Mouse (Mus musculus) G1E (cell line): Measurements from ENCODE around the gene Ifit1bl1. TPM values are rescaled to one million over a fixed set of nuclear protein-coding genes. Genes with fewer than 3 reads are reported as not detected.

Experiments
- ATAC-seq: 2 replicates; pipeline ENCODE4 v1.8.0; 2016; ENCODE audit warnings: mild to moderate bottlenecking; ENCODE audit not compliant: insufficient number of reproducible peaks, poor library complexity, low FRiP score, severe bottlenecking; ENCODE audit errors: extremely low read depth
- DNase-seq: peaks from one replicate; pipeline ENCODE4 v3.0.0; 2012; ENCODE audit warnings: low spot score
- H3K27me3 ChIP-seq: 2 replicates; pipeline ENCODE4 v1.6.1; 2012; ENCODE audit warnings: mild to moderate bottlenecking, low read length, inconsistent platforms; ENCODE audit not compliant: insufficient read depth
- H3K36me3 ChIP-seq: replicated peaks from 2 replicates; pipeline ENCODE3; 2012; ENCODE audit warnings: mild to moderate bottlenecking, inconsistent platforms
- H3K4me1 ChIP-seq: 2 replicates; pipeline ENCODE4 v1.6.1; 2012; ENCODE audit warnings: low read depth, low read length, inconsistent platforms, mixed read lengths; ENCODE audit not compliant: insufficient read depth
- H3K4me3 ChIP-seq: 2 replicates; pipeline ENCODE4 v1.5.1; 2012; ENCODE audit warnings: low read depth, mild to moderate bottlenecking, inconsistent platforms, low read length, moderate library complexity, mixed read lengths
- H3K9me3 ChIP-seq: replicated peaks from 2 replicates; pipeline ENCODE4 v1.6.1; 2012; ENCODE audit warnings: inconsistent platforms
- CTCF ChIP-seq: IDR thresholded peaks from 2 replicates; pipeline ENCODE4 v1.5.1; 2012; ENCODE audit warnings: low read depth, low read length, inconsistent platforms, mixed read lengths
- GATA1 ChIP-seq: IDR thresholded peaks from 2 replicates; pipeline ENCODE4 v1.6.1; 2012; ENCODE audit warnings: borderline replicate concordance, low read length, inconsistent platforms, mixed read lengths
- GATA2 ChIP-seq: IDR thresholded peaks from 2 replicates; pipeline ENCODE4 v1.6.1; 2012; ENCODE audit warnings: low read depth, low read length, inconsistent platforms, borderline replicate concordance
- POLR2AphosphoS5 ChIP-seq: IDR thresholded peaks from 2 replicates; pipeline ENCODE4 v1.6.1; 2012; ENCODE audit warnings: low read depth, low read length, inconsistent platforms; ENCODE audit not compliant: insufficient replicate concordance
- TAL1 ChIP-seq: conservative IDR thresholded peaks from 2 replicates; pipeline ENCODE4 v1.6.1; 2012; ENCODE audit warnings: low read depth, low read length, inconsistent platforms, mixed read lengths
- polyA plus RNA-seq: library from polyadenylated mRNA; stranded (reverse); fragments of >175 nt; gene quantifications from 2 replicates; pipeline ENCODE4 v1.2.3, GENCODE M21; 2012
- total RNA-seq, 2 experiments: library from RNA; stranded (forward) in 1 of 2; stranded (reverse) in 1 of 2; fragments of 200-1000 nt in 1 of 2; fragments of >200 nt in 1 of 2; fragmentation: Nextera tagmentation in 1 of 2; gene quantifications; 2 replicates each; pipeline ENCODE4 v1.2.3; 2014 to 2017

Gene Ifit1bl1
- total and polyA plus RNA-seq, 3 experiments, result 0.44 TPM; not detected in 2

GRCm38 (mm10) chr19:34568988-34569895 lies 32.5 kb downstream of the Ifit1bl1 start:
- H3K4me3 ChIP-seq, result no peak overlapping the region
- DNase-seq, result no peak
- no peak for TF ChIP-seq GATA2
- H3K36me3 ChIP-seq, result no peaks in the 10 kb centered on the region
- H3K27me3 ChIP-seq, result peaks cover 3% of the 10 kb centered on the region
- H3K4me1 ChIP-seq, result no peaks in the 10 kb centered on the region
- no peak for ATAC-seq
- no peaks in the 10 kb centered on the region for H3K9me3 ChIP-seq

DNA sequence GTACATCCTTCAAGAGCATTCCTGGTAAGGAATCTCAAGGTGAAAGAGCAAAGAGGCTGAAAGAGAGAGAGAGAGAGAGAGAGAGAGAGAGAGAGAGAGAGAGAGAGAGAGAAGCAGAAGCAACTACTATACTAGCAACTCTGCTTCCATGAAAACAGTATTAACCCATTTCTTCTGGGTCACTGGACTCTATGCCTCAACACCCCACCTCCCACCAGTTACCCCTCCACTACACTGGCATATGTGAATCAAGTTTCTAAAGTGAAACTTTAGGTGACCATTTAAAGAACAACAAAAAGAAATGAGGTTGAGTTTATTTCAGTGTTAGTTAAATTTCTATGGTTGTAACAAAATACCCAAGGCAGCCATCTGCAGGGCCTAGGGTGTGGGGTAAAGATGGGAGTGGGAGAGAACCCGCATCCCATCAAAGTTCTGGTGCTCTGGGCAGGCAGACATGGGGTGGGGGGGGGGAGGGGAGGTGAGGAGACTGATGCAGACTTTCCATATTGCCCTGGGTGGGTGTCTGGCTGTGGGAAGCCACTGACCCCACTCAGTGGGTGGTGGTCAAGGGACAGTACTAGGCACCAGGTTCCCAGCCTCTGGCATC lies 35.5 kb downstream of the Ifit1bl1 start:
- no peak for TF ChIP-seq TAL1
- TF ChIP-seq GATA1, result no peak
- no peak for TF ChIP-seq CTCF
- no peak for TF ChIP-seq POLR2AphosphoS5
- no peak for TF ChIP-seq GATA2
- Histone ChIP-seq H3K36me3 (no peaks in the 10 kb centered on the region), H3K4me3 (no peak overlapping the region), H3K4me1 (no peaks in the 10 kb centered on the region), H3K27me3 (0 out of 2 replicates have a peak, but pooled peaks cover 3% of the 10 kb centered on the region), H3K9me3 (no peaks in the 10 kb centered on the region)
- ATAC-seq (no peak), DNase-seq (no peak)

DNA sequence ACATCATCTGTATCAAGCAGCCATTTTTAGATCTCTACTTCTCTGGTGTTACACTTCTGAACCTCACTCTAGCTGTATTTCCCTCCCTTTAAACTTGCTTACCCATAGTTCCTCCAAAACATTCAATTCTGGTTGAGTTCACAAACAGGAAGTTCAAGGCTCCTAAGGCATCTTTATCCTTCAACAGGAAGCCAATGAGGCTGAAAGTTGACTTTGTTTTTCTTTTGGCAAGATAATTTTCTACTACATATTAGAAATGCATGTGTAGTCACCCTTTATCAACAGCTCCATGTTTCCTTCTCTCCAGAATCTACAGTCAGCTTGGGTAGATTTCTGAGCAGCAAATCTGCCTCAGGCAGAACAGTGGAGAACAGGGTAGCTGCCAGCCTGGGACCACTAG lies 39.2 kb downstream of the Ifit1bl1 start:
- DNase-seq, result no peak
- Histone ChIP-seq H3K9me3 (no peaks in the 10 kb centered on the region), H3K4me1 (no peaks in the 10 kb centered on the region), H3K36me3 (no peaks in the 10 kb centered on the region), H3K4me3 (no peak overlapping the region), H3K27me3 (no peaks in the 10 kb centered on the region)
- TF ChIP-seq TAL1, result no peak
- TF ChIP-seq GATA2, result no peak
- TF ChIP-seq CTCF, result no peak
- TF ChIP-seq GATA1, result no peak
- TF ChIP-seq POLR2AphosphoS5, result no peak
- no peak for ATAC-seq

- H3K27me3 ChIP-seq, result no peaks in the 10 kb centered on the region
- no peak overlapping the region for H3K4me3 ChIP-seq
- DNase-seq (no peak), ATAC-seq (no peak)
- H3K4me1 ChIP-seq, result no peaks in the 10 kb centered on the region
- no peaks in the 10 kb centered on the region for H3K36me3 ChIP-seq
- no peaks in the 10 kb centered on the region for H3K9me3 ChIP-seq
- TF ChIP-seq TAL1, result no peak
- no peak for TF ChIP-seq POLR2AphosphoS5
- TF ChIP-seq GATA2, result no peak
- TF ChIP-seq CTCF, result no peak
- TF ChIP-seq GATA1, result no peak
Observed at GRCm38 (mm10) chr19:34556621-34557020, 45.1 kb downstream of the Ifit1bl1 start.

GRCm38 (mm10) chr19:34554061-34554460 lies 47.7 kb downstream of the Ifit1bl1 start:
- ATAC-seq (no peak), DNase-seq (no peak)
- Histone ChIP-seq H3K4me1 (peaks cover 6% of the 10 kb centered on the region), H3K36me3 (no peaks in the 10 kb centered on the region), H3K27me3 (peaks cover 10% of the 10 kb centered on the region), H3K4me3 (no peak overlapping the region), H3K9me3 (no peaks in the 10 kb centered on the region)
- no peak for TF ChIP-seq GATA2
- TF ChIP-seq TAL1, result no peak
- no peak for TF ChIP-seq CTCF
- no peak for TF ChIP-seq GATA1
- TF ChIP-seq POLR2AphosphoS5, result no peak

GRCm38 (mm10) chr19:34553522-34553921 lies 48.2 kb downstream of the Ifit1bl1 start:
- no peak for ATAC-seq
- no peaks in the 10 kb centered on the region for H3K36me3 ChIP-seq
- peaks cover 6% of the 10 kb centered on the region for H3K4me1 ChIP-seq
- no peak for DNase-seq
- TF ChIP-seq TAL1, result no peak
- no peak for TF ChIP-seq GATA2
- no peak for TF ChIP-seq CTCF
- TF ChIP-seq POLR2AphosphoS5, result no peak
- no peak for TF ChIP-seq GATA1
- peaks cover 12% of the 10 kb centered on the region for H3K27me3 ChIP-seq
- H3K9me3 ChIP-seq, result no peaks in the 10 kb centered on the region
- no peak overlapping the region for H3K4me3 ChIP-seq

DNA sequence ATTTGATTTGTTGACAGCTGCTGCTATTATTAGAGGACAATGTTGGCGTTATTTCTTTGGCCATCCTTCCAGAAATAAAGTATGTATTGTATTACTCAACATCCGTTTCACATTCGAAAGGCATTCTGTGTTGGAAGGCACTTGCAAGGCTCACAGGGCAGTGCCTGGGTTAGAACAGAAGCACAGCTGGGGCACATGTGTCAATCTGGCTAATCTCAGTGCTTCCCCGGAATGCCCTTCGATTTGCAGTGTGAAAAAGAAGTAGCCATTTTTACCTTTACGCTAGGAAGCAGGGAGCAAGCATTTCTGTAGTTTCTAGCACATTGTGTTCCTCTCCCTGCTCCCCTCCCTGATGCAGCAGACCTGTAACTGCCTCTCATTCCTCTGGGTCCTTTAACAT lies 48.7 kb downstream of the Ifit1bl1 start:
- H3K27me3 ChIP-seq, result peaks cover 12% of the 10 kb centered on the region
- ATAC-seq (no peak), DNase-seq (no peak)
- no peaks in the 10 kb centered on the region for H3K9me3 ChIP-seq
- no peak overlapping the region for H3K4me3 ChIP-seq
- no peak for TF ChIP-seq CTCF
- no peak for TF ChIP-seq TAL1
- TF ChIP-seq POLR2AphosphoS5, result no peak
- no peak for TF ChIP-seq GATA2
- TF ChIP-seq GATA1, result no peak
- peaks cover 6% of the 10 kb centered on the region for H3K4me1 ChIP-seq
- H3K36me3 ChIP-seq, result no peaks in the 10 kb centered on the region
